Mouse (Mus musculus): Measurements from ENCODE around the gene Aurkaip1. TPM values are rescaled to one million over a fixed set of nuclear protein-coding genes. Genes with fewer than 3 reads are reported as not detected.

Aurkaip1 gene
- polyA plus RNA-seq, 1 experiment from 2014 or later = 186 TPM

DNA sequence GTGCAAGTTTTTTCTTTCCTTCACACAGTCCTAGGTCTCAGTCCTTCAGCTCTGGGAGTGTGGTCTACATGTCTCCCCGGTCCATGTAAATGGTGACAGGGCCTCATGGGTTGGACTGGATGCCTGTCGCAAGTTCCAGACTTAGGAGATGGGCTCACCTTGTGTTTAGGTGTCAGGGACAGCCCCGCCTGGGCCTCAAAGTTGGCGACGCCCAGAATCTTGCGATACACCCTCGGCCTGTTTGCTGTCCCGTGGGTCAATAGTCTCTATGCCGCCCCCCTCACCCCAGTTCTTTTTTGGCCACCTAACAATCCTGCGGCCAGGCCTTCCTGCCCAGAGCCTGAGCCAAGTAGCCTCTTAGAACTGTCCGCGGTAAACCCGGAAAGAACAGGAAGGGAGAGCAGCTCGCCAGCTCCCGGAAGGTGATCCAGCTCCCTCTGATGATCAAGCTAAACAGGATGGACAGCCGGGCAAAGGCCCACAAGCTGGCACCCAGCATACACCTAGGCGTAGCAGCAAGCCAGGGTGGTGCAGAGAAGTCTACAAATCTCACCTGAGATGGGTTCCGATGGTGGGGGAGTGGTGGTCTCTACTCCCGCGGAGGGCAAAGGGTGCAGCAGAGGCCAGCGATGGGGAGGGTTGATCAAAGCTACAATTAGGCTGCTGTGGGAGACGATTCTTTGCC lies 37.7 kb downstream of the Aurkaip1 start:
- DNase-seq (ENCODE audit: low spot score) = no peak
- peak overlapping the region; percentile 91 for H3K27ac ChIP-seq
- H3K27me3 ChIP-seq (ENCODE audit: insufficient read depth, poor library complexity, severe bottlenecking) = no peaks in the 10 kb centered on the region
- H3K4me1 ChIP-seq (replicated peaks) = peaks cover 28% of the 10 kb centered on the region
- 10% methylated on average over 22 of the region's 22 CpGs for WGBS
- H3K9me3 ChIP-seq = no peaks in the 10 kb centered on the region
- peaks cover 58% of the 10 kb centered on the region for H3K36me3 ChIP-seq
- H3K4me3 ChIP-seq = peak overlapping the region; percentile 87

DNA sequence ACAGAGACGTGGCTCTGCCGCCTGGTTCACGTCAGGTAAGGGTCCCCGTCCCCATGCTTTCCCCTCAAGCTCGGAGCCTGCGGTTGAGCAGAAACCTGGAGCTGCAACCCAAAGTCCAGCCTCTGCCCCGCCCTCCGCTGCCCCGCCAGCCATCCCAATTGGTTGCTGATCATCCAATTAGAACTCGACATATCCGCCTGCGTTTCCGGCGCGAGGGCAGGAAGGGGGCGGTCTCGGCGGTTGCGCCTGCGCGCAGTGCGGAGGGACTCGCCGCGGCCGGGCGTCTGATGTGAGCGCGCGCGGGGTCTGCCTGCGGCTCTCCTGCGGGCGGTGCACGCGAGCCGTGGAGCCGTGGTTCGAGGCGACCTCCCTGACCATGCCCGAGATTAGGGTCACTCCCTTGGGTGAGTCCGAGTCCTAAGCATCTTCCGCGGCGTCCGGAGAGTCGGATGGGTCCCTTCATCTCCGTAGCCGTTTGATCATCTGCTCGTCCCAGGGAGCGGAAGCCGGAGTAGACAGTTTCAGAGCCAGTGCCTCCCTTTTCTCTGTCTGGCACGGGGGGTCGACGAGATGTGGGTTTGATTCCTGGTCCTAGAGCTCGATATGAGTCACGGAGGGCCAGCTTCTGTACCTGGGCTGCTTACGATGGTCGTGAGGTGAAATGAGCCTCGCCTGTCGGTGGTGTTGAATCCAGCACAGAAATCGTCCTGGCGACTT lies 38.4 kb downstream of the Aurkaip1 start, which contains the start of the genes Cptp and Ints11:
Cptp (minus strand) TSS at position 124 of the 717 bp plus-strand sequence.
Ints11 (plus strand) TSS at position 230 of the 717 bp plus-strand sequence.
- peak; percentile 97 for DNase-seq (ENCODE audit: low spot score)
- H3K9me3 ChIP-seq = no peaks in the 10 kb centered on the region
- no peaks in the 10 kb centered on the region for H3K27me3 ChIP-seq (ENCODE audit: insufficient read depth, poor library complexity, severe bottlenecking)
- H3K36me3 ChIP-seq = peaks cover 63% of the 10 kb centered on the region
- peak within 1 kb of the TSS; percentile 91 for H3K27ac ChIP-seq
- peaks cover 28% of the 10 kb centered on the region for H3K4me1 ChIP-seq (replicated peaks)
- WGBS = under 1% methylated on average over 63 of the region's 63 CpGs
- H3K4me3 ChIP-seq = peak within 1 kb of the TSS; percentile 87

DNA sequence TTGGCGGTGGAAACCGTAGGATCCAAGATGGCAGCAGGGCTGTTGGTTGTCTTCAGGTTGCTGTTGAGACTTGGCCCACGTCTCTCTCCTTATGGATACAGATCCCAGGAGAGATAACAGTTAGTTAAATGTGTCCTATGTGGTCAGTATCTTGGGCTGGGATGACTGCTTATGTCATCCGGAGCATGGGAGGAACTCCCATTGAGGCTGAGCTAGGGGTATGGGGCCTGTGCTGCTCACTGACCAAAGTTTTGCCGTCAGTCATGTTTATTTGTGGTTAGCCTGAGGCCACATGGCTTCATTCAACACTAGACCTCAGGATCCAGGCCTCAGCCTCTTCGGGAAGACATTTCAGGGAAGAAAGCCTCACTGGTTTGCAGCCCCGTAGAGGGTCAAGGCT lies 40.3 kb downstream of the Aurkaip1 start:
- H3K36me3 ChIP-seq = peaks cover 62% of the 10 kb centered on the region
- WGBS = 93% methylated on average over 7 of the region's 7 CpGs
- peaks cover 28% of the 10 kb centered on the region for H3K4me1 ChIP-seq (replicated peaks)
- H3K27ac ChIP-seq = no peak overlapping the region
- no peak for DNase-seq (ENCODE audit: low spot score)
- H3K4me3 ChIP-seq = no peak overlapping the region
- no peaks in the 10 kb centered on the region for H3K27me3 ChIP-seq (ENCODE audit: insufficient read depth, poor library complexity, severe bottlenecking)
- no peaks in the 10 kb centered on the region for H3K9me3 ChIP-seq

Other genes with a start within 250 kb of the Aurkaip1 start
- 12.0 and 13.4 TPM in 2 replicates for gene Slc35e2, start 229.9 kb upstream of the Aurkaip1 start, polyA plus RNA-seq (2016; fragmentation: Nextera tagmentation; extraction: Ambion mirVana)
- gene Cdk11b, start 206.4 kb upstream of the Aurkaip1 start, polyA plus RNA-seq (2016; fragmentation: Nextera tagmentation; extraction: Ambion mirVana) = 61.2 and 76.9 TPM in 2 replicates
- gene Gm10563, start 185.9 kb upstream of the Aurkaip1 start, polyA plus RNA-seq (2016; fragmentation: Nextera tagmentation; extraction: Ambion mirVana) = not detected in 2 replicates
- 4.2 and 4.4 TPM in 2 replicates for gene Mmp23, start 177.9 kb upstream of the Aurkaip1 start, polyA plus RNA-seq (2016; fragmentation: Nextera tagmentation; extraction: Ambion mirVana)
- 19.5 and 21.8 TPM in 2 replicates for gene Mib2, start 162.1 kb upstream of the Aurkaip1 start, polyA plus RNA-seq (2016; fragmentation: Nextera tagmentation; extraction: Ambion mirVana)
- gene Fndc10, start 136.9 kb upstream of the Aurkaip1 start, polyA plus RNA-seq (2016; fragmentation: Nextera tagmentation; extraction: Ambion mirVana) = 0.72 and 1.8 TPM in 2 replicates
- gene Ssu72, start 126.5 kb upstream of the Aurkaip1 start, polyA plus RNA-seq (2016; fragmentation: Nextera tagmentation; extraction: Ambion mirVana) = 162 and 175 TPM in 2 replicates
- gene Tmem240, start 96.5 kb upstream of the Aurkaip1 start, polyA plus RNA-seq (2016; fragmentation: Nextera tagmentation; extraction: Ambion mirVana) = 0.85 and 1.6 TPM in 2 replicates
- 110 and 124 TPM in 2 replicates for gene Atad3a, start 70.2 kb upstream of the Aurkaip1 start, polyA plus RNA-seq (2016; fragmentation: Nextera tagmentation; extraction: Ambion mirVana)
- gene Vwa1, start 56.6 kb upstream of the Aurkaip1 start, polyA plus RNA-seq (2016; fragmentation: Nextera tagmentation; extraction: Ambion mirVana) = 13.4 and 14.0 TPM in 2 replicates
- 0.31 and 0.67 TPM in 2 replicates for gene Tmem88b, start 45.4 kb upstream of the Aurkaip1 start, polyA plus RNA-seq (2016; fragmentation: Nextera tagmentation; extraction: Ambion mirVana)
- gene Ankrd65, start 40.8 kb upstream of the Aurkaip1 start, polyA plus RNA-seq (2016; fragmentation: Nextera tagmentation; extraction: Ambion mirVana) = 0.18 TPM in 1 of 2 replicates, not detected in the other
- 252 and 253 TPM in 2 replicates for gene Mrpl20, start 28.4 kb upstream of the Aurkaip1 start, polyA plus RNA-seq (2016; fragmentation: Nextera tagmentation; extraction: Ambion mirVana)
- 167 and 178 TPM in 2 replicates for gene Ccnl2, start 18.8 kb upstream of the Aurkaip1 start, polyA plus RNA-seq (2016; fragmentation: Nextera tagmentation; extraction: Ambion mirVana)
- 56.1 and 56.7 TPM in 2 replicates for gene Mxra8, start 8.4 kb downstream of the Aurkaip1 start, polyA plus RNA-seq (2016; fragmentation: Nextera tagmentation; extraction: Ambion mirVana)
- 4.3 and 5.1 TPM in 2 replicates for gene Dvl1, start 16.1 kb downstream of the Aurkaip1 start, polyA plus RNA-seq (2016; fragmentation: Nextera tagmentation; extraction: Ambion mirVana)
- gene Tas1r3, start 32.1 kb downstream of the Aurkaip1 start, polyA plus RNA-seq (2016; fragmentation: Nextera tagmentation; extraction: Ambion mirVana) = 0.37 and 0.41 TPM in 2 replicates
- gene Cptp, start 38.2 kb downstream of the Aurkaip1 start, polyA plus RNA-seq (2016; fragmentation: Nextera tagmentation; extraction: Ambion mirVana) = 22.0 and 24.8 TPM in 2 replicates
- 103 and 104 TPM in 2 replicates for gene Ints11, start 38.3 kb downstream of the Aurkaip1 start, polyA plus RNA-seq (2016; fragmentation: Nextera tagmentation; extraction: Ambion mirVana)
- gene Pusl1, start 60.5 kb downstream of the Aurkaip1 start, polyA plus RNA-seq (2016; fragmentation: Nextera tagmentation; extraction: Ambion mirVana) = 49.4 and 52.8 TPM in 2 replicates
- gene Acap3, start 60.5 kb downstream of the Aurkaip1 start, polyA plus RNA-seq (2016; fragmentation: Nextera tagmentation; extraction: Ambion mirVana) = 32.2 and 41.4 TPM in 2 replicates
- 146 and 157 TPM in 2 replicates for gene Ube2j2, start 112.6 kb downstream of the Aurkaip1 start, polyA plus RNA-seq (2016; fragmentation: Nextera tagmentation; extraction: Ambion mirVana)
- 24.4 and 25.2 TPM in 2 replicates for gene C1qtnf12, start 131.0 kb downstream of the Aurkaip1 start, polyA plus RNA-seq (2016; fragmentation: Nextera tagmentation; extraction: Ambion mirVana)
- gene B3galt6, start 161.4 kb downstream of the Aurkaip1 start, polyA plus RNA-seq (2016; fragmentation: Nextera tagmentation; extraction: Ambion mirVana) = 13.8 and 17.2 TPM in 2 replicates
- 131 and 135 TPM in 2 replicates for gene Sdf4, start 161.6 kb downstream of the Aurkaip1 start, polyA plus RNA-seq (2016; fragmentation: Nextera tagmentation; extraction: Ambion mirVana)
- 0.30 and 1.3 TPM in 2 replicates for gene Tnfrsf4, start 182.6 kb downstream of the Aurkaip1 start, polyA plus RNA-seq (2016; fragmentation: Nextera tagmentation; extraction: Ambion mirVana)
- gene Tnfrsf18, start 194.9 kb downstream of the Aurkaip1 start, polyA plus RNA-seq (2016; fragmentation: Nextera tagmentation; extraction: Ambion mirVana) = 1.3 and 1.4 TPM in 2 replicates
- 0.27 and 0.30 TPM in 2 replicates for gene Ttll10, start 228.1 kb downstream of the Aurkaip1 start, polyA plus RNA-seq (2016; fragmentation: Nextera tagmentation; extraction: Ambion mirVana)